Mouse (Mus musculus) heart, postnatal 10 days (tissue): Measurements from ENCODE around the gene Lrrc8e. TPM values are rescaled to one million over a fixed set of nuclear protein-coding genes. Genes with fewer than 3 reads are reported as not detected.

ENCODE experiments used
- DNase-seq, 2 experiments: peaks; one replicate each; pipeline ENCODE4 v3.0.0; 2021
- intact Hi-C: fragments of 180-260 bp; cut with DNase I; formaldehyde crosslinking; loops from one replicate; pipeline ENCODE4 v1.15.1; 2025
- total RNA-seq, 2 experiments: library from RNA; stranded (reverse); gene quantifications; 2 replicates each; pipeline ENCODE4 v1.2.3; 2021

Lrrc8e gene
- total RNA-seq, 2 experiments from 2014 or later: 0.12 to 0.42 TPM

GRCm38 (mm10) chr8:4216791-4217621, 9.6 kb upstream of the Lrrc8e start, which contains the start of gene Prr36:
TSS of gene Prr36 (minus strand) at chr8:4217459.
- intact Hi-C loops: no loop called here
- peak in 1 of 2 experiments; percentile 4 for DNase-seq

- intact Hi-C loops: no loop called here
- no peak for DNase-seq
Observed at GRCm38 (mm10) chr8:4219617-4220016, 7.0 kb upstream of the Lrrc8e start.

DNA sequence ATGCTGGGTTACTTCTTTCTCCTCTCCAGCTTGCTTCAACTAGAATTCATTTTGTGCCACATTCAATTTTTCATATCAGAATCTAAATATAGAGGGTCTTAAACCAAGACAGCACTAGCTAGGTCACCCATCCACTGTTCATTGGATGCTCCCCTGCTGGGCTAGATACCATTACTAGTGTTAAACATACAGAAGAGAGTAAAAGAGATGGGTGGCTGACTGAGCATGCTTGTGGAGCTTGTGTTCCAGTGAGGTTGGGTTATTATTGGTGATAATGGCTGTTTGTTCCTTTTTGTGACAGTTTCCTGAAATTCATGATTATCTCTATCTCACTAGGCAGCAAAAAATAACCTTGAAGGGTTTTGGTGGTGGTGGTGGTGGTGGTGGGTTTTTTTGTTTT, 4.6 kb upstream of the Lrrc8e start:
- intact Hi-C loops: no loop called here
- no peak for DNase-seq

GRCm38 (mm10) chr8:4226323-4226722, 304 bp upstream of the Lrrc8e start:
- DNase-seq: no peak
- intact Hi-C loops: no loop called here

- intact Hi-C loops: no loop called here
- no peak for DNase-seq
Observed at GRCm38 (mm10) chr8:4227919-4228318, 1.3 kb downstream of the Lrrc8e start.

DNA sequence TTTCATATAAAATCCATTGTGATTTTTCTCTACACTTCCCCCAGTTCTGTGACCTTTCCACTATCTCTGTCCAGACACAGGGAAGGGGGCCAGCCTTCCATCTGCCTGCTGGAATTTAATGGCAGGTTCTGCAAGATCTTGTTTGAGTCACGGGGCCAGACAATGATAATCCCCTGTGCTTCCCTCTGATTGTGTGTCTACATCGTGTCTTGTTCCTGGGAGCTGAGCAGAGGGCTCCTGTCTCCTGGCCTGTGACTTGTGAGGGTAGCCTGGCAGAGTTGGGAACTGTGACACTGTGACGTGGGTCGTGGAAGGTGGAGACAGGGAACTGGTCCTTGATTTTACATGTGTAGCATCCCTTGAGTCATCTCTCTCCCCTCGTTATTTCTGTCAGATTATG, 3.2 kb downstream of the Lrrc8e start:
- no peak for DNase-seq
- intact Hi-C loops: no loop called here

- DNase-seq: peak in 1 of 2 experiments; percentile 10
- intact Hi-C loops: no loop called here
Observed at GRCm38 (mm10) chr8:4230612-4231351, 4.2 kb downstream of the Lrrc8e start.

GRCm38 (mm10) chr8:4237814-4238433, 11.3 kb downstream of the Lrrc8e start:
- DNase-seq: no peak
- intact Hi-C loops: loop anchor here (2.0 kb wide), 1 partner anchor 15 kb away; the partner anchor contains the start of gene Snapc2

GRCm38 (mm10) chr8:4238434-4239192, 12.0 kb downstream of the Lrrc8e start, which contains the start of the genes Map2k7 and Gm49320:
TSS of gene Map2k7 (plus strand) at chr8:4238740.
TSS of gene Gm49320 (plus strand) at chr8:4238865.
- intact Hi-C loops: loop anchor here (2.0 kb wide), 1 partner anchor 14 kb away; the partner anchor contains the start of gene Snapc2
- peak; percentile 100 for DNase-seq

DNA sequence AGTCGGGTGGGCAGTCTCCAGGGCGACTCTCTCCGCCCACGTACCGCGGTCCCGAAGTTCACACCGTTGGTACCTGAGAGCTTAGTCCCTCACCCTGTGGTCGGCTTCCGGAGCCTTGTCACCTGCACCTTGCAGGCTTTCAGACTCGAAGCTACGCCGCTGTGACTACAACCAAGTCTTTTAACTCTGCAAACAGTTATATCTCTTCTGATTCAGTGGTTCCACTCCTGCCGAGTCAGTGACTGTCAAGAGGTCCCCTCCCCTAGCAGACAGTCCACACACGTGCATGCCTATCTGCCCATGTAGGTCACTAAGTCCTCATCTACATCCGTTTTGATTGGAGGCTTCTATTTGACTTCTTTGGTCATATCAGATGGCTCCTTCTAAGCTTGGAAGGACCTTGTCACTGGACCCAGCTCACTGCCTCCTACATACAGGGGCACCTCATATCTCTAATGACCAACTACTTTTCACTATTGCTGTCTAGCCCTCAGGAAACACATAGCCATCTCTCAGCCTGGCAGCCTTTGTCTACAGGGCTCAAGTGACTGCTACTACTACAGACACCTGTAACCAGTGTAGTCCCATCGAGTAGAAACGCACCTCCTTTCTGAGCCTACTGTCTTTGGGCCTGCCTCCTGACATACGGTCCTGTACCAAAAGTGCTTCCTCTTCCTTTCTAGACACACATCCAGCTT, 12.7 kb downstream of the Lrrc8e start:
- no peak for DNase-seq
- intact Hi-C loops: loop anchor here (2.0 kb wide), 1 partner anchor 13 kb away; the partner anchor contains the start of gene Snapc2

- intact Hi-C loops: no loop called here
- no peak for DNase-seq
Observed at GRCm38 (mm10) chr8:4245061-4245460, 18.4 kb downstream of the Lrrc8e start.

GRCm38 (mm10) chr8:4245737-4246136, 19.1 kb downstream of the Lrrc8e start:
- intact Hi-C loops: no loop called here
- no peak for DNase-seq

DNA sequence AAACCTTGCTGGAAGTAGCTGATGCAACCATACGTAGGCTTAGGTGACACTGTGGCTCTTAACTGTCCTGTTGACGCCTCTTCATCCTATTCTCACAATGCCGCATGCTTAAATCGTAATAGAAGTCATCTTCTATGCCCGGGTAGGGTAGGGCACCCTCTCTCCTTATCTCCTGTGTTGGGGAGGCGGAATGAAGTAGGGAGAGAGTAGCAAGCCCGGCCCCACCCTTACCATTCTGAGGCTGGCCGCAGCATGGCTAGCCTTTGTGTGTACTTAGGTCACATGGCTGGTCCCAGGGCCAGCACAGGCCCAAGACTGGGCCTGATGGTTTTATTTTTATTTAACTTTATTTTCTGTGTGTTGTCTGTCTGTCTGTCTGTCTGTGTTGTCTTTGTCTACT, 20.6 kb downstream of the Lrrc8e start:
- no peak for DNase-seq
- intact Hi-C loops: no loop called here

DNA sequence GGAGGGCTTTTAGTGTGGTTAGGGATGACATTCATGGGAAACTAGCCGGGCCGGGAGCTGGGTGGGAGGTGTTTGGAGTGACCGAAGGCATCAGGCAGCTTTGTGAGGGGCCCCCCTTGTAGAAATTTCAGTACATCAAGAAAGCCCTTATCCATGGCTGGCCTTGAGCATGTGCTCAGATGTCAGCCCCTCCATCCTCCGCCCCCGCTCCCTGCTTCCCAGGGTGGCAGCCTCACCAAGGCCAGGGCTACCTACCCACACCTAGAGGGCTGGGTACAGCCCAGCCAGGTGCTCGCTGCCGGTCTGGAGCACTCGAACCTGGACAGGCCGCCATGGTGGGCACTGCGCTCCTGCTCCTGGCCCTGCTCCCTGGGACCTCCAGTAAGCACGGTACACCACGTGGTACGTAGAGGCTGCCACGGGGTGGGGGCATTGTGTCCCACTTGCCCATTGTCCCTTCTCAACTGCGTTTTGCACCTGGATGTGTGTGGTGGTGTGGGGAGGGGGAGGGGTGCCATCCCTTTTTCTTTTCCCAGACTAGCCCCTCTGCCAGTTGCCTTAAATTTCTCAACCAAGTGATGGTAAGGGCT, 21.4 kb downstream of the Lrrc8e start, which contains the start of gene Tgfbr3l:
TSS of gene Tgfbr3l (plus strand) at position 264 of the 590 bp plus-strand sequence.
- no peak for DNase-seq
- intact Hi-C loops: no loop called here

GRCm38 (mm10) chr8:4249213-4249612, 22.6 kb downstream of the Lrrc8e start:
- intact Hi-C loops: no loop called here
- peak; percentile 63 for DNase-seq

GRCm38 (mm10) chr8:4250306-4250970, 23.8 kb downstream of the Lrrc8e start:
- intact Hi-C loops: loop anchor here (5.0 to 10.0 kb wide), 4 partner anchors 122 to 626 kb away; partner anchors contain the start of genes Pcp2, Pet100 and Xab2
- peak; percentile 84 to 92 for DNase-seq

- intact Hi-C loops: loop anchor here (2.0 to 10.0 kb wide), 6 partner anchors 13 to 627 kb away; partner anchors contain the start of genes Gm49320, Map2k7, Pcp2 and Pet100
- no peak for DNase-seq
Observed at GRCm38 (mm10) chr8:4252116-4252760, 25.6 kb downstream of the Lrrc8e start.
